9 mouse cellular contexts compared by ENCODE assay signal in the genomic region with DNA sequence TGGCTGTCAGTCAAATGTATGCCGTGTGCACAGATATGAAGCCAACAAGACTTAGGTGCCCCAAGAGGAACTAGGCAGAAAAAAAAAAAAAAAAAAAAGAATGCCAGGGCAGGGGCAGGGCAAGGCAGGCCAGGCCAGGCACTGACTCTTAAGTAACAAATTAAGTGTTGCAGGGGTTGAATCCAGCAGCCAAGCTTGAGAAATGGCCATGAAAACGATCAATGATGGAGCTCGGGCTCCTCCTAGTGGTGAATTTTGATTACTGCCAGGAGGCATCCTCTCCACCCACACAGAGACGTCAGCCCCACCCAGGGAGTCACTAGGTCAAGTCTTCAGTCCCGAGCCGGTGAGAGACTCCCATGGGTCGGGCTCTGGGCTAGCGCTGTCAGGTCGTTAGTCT. TPM values are rescaled to one million over a fixed set of nuclear protein-coding genes. Genes with fewer than 3 reads are reported as not detected.
A peak's percentile ranks its signal among the peaks of the same experiment; 100 is the strongest.
DNase-seq lines count a peak whose midpoint lies in the region; ATAC-seq and TF ChIP-seq lines count a peak whose summit lies in the region.
"Had no signal": no experiment of that assay in that cellular context is flagged by ENCODE, and none has a peak within 500 bp of the region (broad histone marks: within the 10 kb centered on the region; RNA-seq: fewer than 3 reads in every experiment).

No protein-coding gene starts in this region.

- no peaks in the 10 kb centered on the region for H3K9me3 ChIP-seq in E14TG2a.4 (ENCODE audit: low read length)
- no peaks in the 10 kb centered on the region for H3K9me3 ChIP-seq in forebrain, embryonic 13.5 days (replicated peaks)
- no peaks in the 10 kb centered on the region for H3K9me3 ChIP-seq in heart, postnatal 0 days (replicated peaks; ENCODE audit: control insufficient read depth, low read length)
- H3K9me3 ChIP-seq: megakaryocyte, embryonic 14.5 days had no signal

- TF ChIP-seq CTCF in E14TG2a.4 (conservative IDR thresholded peaks at IDR 0.05; ENCODE audit: low read length) = peak; percentile 70
- peak; percentile 84 for TF ChIP-seq CTCF in heart, postnatal 0 days (IDR thresholded peaks at IDR 0.05; ENCODE audit: low read depth)

- no peak overlapping the region for H3K27ac ChIP-seq in forebrain, embryonic 13.5 days
- H3K27ac ChIP-seq in heart, postnatal 0 days (ENCODE audit: low read depth) = no peak overlapping the region

- peak; percentile 77 for ATAC-seq in forebrain, embryonic 13.5 days
- ATAC-seq in heart, postnatal 0 days (ENCODE audit: insufficient read depth, low read depth) = peak; percentile 75; the same call in 1 of the 2 replicates
- peak; percentile 66 for ATAC-seq in neutrophil, adult 5-6 weeks (ENCODE audit: extremely low read depth, insufficient number of reproducible peaks, low FRiP score, poor library complexity, severe bottlenecking)

- DNase-seq in c-Kit-positive CD71-positive TER-119-negative erythroid progenitor cells, embryonic 14.5 days (ENCODE audit: low read depth) = peak; percentile 46
- DNase-seq in heart, postnatal 0 days (ENCODE audit: low spot score) = peak; percentile 73
- DNase-seq in kidney, postnatal 36 days = peak; percentile 85 to 90
- peak; percentile 85 to 90 for DNase-seq in lung, adult 18-20 months
- peak; percentile 69 for DNase-seq in testis, postnatal 14 days (ENCODE audit: low spot score)

- no peaks in the 10 kb centered on the region for H3K27me3 ChIP-seq in E14TG2a.4 (ENCODE audit: insufficient read depth, low read length)
- no peaks in the 10 kb centered on the region for H3K27me3 ChIP-seq in forebrain, embryonic 13.5 days
- H3K27me3 ChIP-seq in heart, postnatal 0 days (ENCODE audit: control insufficient read depth, insufficient read depth, low read length) = no peaks in the 10 kb centered on the region

- H3K36me3 ChIP-seq in E14TG2a.4 (ENCODE audit: insufficient read depth, low read length) = no peaks in the 10 kb centered on the region
- H3K36me3 ChIP-seq in forebrain, embryonic 13.5 days (ENCODE audit: poor library complexity, severe bottlenecking) = no peaks in the 10 kb centered on the region
- H3K36me3 ChIP-seq in heart, postnatal 0 days (replicated peaks; ENCODE audit: control insufficient read depth, insufficient read depth, low read length) = no peaks in the 10 kb centered on the region

- no peak overlapping the region for H3K4me3 ChIP-seq in E14TG2a.4 (replicated peaks; ENCODE audit: low read length)
- no peak overlapping the region for H3K4me3 ChIP-seq in forebrain, embryonic 13.5 days
- no peak overlapping the region for H3K4me3 ChIP-seq in heart, postnatal 0 days (ENCODE audit: low read depth, low read length)
- H3K4me3 ChIP-seq: megakaryocyte, embryonic 14.5 days had no signal

- no peak for TF ChIP-seq EP300 in heart, postnatal 0 days (IDR thresholded peaks at IDR 0.05; ENCODE audit: low read depth)

- H3K4me1 ChIP-seq in E14TG2a.4 (replicated peaks; ENCODE audit: low read depth, low read length) = 0 out of 2 replicates have a peak, but pooled peaks cover 8% of the 10 kb centered on the region
- 0 out of 2 replicates have a peak, but pooled peaks cover 7% of the 10 kb centered on the region for H3K4me1 ChIP-seq in forebrain, embryonic 13.5 days
- no peaks in the 10 kb centered on the region for H3K4me1 ChIP-seq in heart, postnatal 0 days (ENCODE audit: control insufficient read depth, insufficient read depth)

- 10% methylated on average over 9 of the region's 9 CpGs for WGBS in forebrain, embryonic 13.5 days
- 5% methylated on average over 9 of the region's 9 CpGs for WGBS in heart, postnatal 0 days

- H3K9ac ChIP-seq in forebrain, embryonic 13.5 days = 0 out of 2 replicates have a peak overlapping the region, but pooled peaks have one; percentile 21
- no peak overlapping the region for H3K9ac ChIP-seq in heart, postnatal 0 days (replicated peaks; ENCODE audit: low read depth, low read length)

- peak overlapping the region; percentile 28 for H3K4me2 ChIP-seq in forebrain, embryonic 13.5 days
- H3K4me2 ChIP-seq in heart, postnatal 0 days (ENCODE audit: low read depth, low read length) = peak overlapping the region; percentile 44

RNA-seq across cellular contexts. Expression of a gene that starts 54.7 kb away (rescaled TPM):
- polyA plus RNA-seq in forebrain, embryonic 13.5 days (2015; fragmentation: Nextera tagmentation; extraction: Ambion mirVana) = not detected in 2 replicates
- not detected in 2 replicates for total RNA-seq in heart, postnatal 0 days (2014; rRNA removed; ENCODE audit: low replicate concordance)
- not detected in 2 replicates for polyA plus RNA-seq in heart, postnatal 0 days (2015; fragmentation: Nextera tagmentation; extraction: Ambion mirVana)
- not detected in 2 replicates for total RNA-seq in neutrophil, adult 5-6 weeks (2017)

RNA-seq across cellular contexts. Expression of a gene that starts 56.1 kb away (rescaled TPM):
- polyA plus RNA-seq in forebrain, embryonic 13.5 days (2015; fragmentation: Nextera tagmentation; extraction: Ambion mirVana) = not detected in 2 replicates
- total RNA-seq in heart, postnatal 0 days (2014; rRNA removed; ENCODE audit: low replicate concordance) = 0.35 TPM in 1 of 2 replicates, not detected in the other
- polyA plus RNA-seq in heart, postnatal 0 days (2015; fragmentation: Nextera tagmentation; extraction: Ambion mirVana) = not detected in 2 replicates
- 2.4 and 2.6 TPM in 2 replicates for total RNA-seq in neutrophil, adult 5-6 weeks (2017)

RNA-seq across cellular contexts. Expression of a gene that starts 58.1 kb away (rescaled TPM):
- polyA plus RNA-seq in forebrain, embryonic 13.5 days (2015; fragmentation: Nextera tagmentation; extraction: Ambion mirVana) = not detected in 2 replicates
- not detected in 2 replicates for total RNA-seq in heart, postnatal 0 days (2014; rRNA removed; ENCODE audit: low replicate concordance)
- not detected in 2 replicates for polyA plus RNA-seq in heart, postnatal 0 days (2015; fragmentation: Nextera tagmentation; extraction: Ambion mirVana)
- not detected in 2 replicates for total RNA-seq in neutrophil, adult 5-6 weeks (2017)
